Mouse (Mus musculus) layer of hippocampus, postnatal 14 days (tissue): ENCODE data around the gene Ing2. TPM values are rescaled to one million over a fixed set of nuclear protein-coding genes. Genes with fewer than 3 reads are reported as not detected.

Experiments
- DNase-seq, 2 experiments: peaks; one replicate each; pipeline ENCODE4 v3.0.0; 2021 to 2022; ENCODE audit warnings: low spot score in 2 of 2, mixed read lengths in 1 of 2
- long read RNA-seq, 2 experiments: library from polyadenylated mRNA; stranded (forward); transcript quantifications; one replicate each; pipeline ENCODE4 v2.0.0; 2021
- total RNA-seq, 2 experiments: library from RNA; stranded (reverse); gene quantifications; 2 replicates each; pipeline ENCODE4 v1.2.3; 2021

Gene Ing2
- 10 to 100 TPM; 27.9 to 33.5 TPM for total RNA-seq
- long read RNA-seq, experiment 1, transcript Ing2-201 (2 exons, 2,812 nt), result major isoform, 21 of 25 reads
- long read RNA-seq, experiment 1, partial matches to known transcripts, result 0 of 25 reads
- long read RNA-seq, experiment 1, other reads (novel, unspliced or antisense), result 4 of 25 reads
- long read RNA-seq, experiment 2, transcript Ing2-201 (2 exons, 2,812 nt), result major isoform, 34 of 36 reads
- long read RNA-seq, experiment 2, partial matches to known transcripts, result 1 of 36 reads
- long read RNA-seq, experiment 2, other reads (novel, unspliced or antisense), result 1 of 36 reads

- DNase-seq, result peak; percentile 100
Observed at GRCm38 (mm10) chr8:47674777-47675710, at the start of gene Ing2. Ing2 (minus strand) TSS chr8:47675556.

GRCm38 (mm10) chr8:47721609-47722008 is 46.3 kb upstream of the Ing2 start:
- no peak for DNase-seq

GRCm38 (mm10) chr8:47718641-47719040 is 43.3 kb upstream of the Ing2 start:
- no peak for DNase-seq

- DNase-seq, result peak; percentile 92 to 94
Observed at GRCm38 (mm10) chr8:47713761-47714745, 38.7 kb upstream of the Ing2 start, which contains the start of gene Cdkn2aip. Cdkn2aip (minus strand) TSS chr8:47713932.

GRCm38 (mm10) chr8:47713171-47713663 is 37.9 kb upstream of the Ing2 start:
- DNase-seq, result no peak

- no peak for DNase-seq
Observed at GRCm38 (mm10) chr8:47708106-47708505, 32.8 kb upstream of the Ing2 start.

- DNase-seq, result no peak
Observed at GRCm38 (mm10) chr8:47706746-47707145, 31.4 kb upstream of the Ing2 start.

- DNase-seq, result no peak
Observed at GRCm38 (mm10) chr8:47702333-47702732, 27.0 kb upstream of the Ing2 start.

- no peak for DNase-seq
Observed at GRCm38 (mm10) chr8:47697696-47698095, 22.3 kb upstream of the Ing2 start.

GRCm38 (mm10) chr8:47695431-47696105 is 20.2 kb upstream of the Ing2 start:
- no peak for DNase-seq

GRCm38 (mm10) chr8:47693119-47693518 is 17.8 kb upstream of the Ing2 start:
- DNase-seq, result peak; percentile 61 to 80

- DNase-seq, result no peak
Observed at GRCm38 (mm10) chr8:47691831-47692230, 16.5 kb upstream of the Ing2 start.

GRCm38 (mm10) chr8:47691303-47691702 is 15.9 kb upstream of the Ing2 start:
- no peak for DNase-seq

- no peak for DNase-seq
Observed at GRCm38 (mm10) chr8:47690674-47691078, 15.3 kb upstream of the Ing2 start.

GRCm38 (mm10) chr8:47689704-47690326 is 14.5 kb upstream of the Ing2 start:
- DNase-seq, result no peak

- no peak for DNase-seq
Observed at GRCm38 (mm10) chr8:47684441-47684840, 9.1 kb upstream of the Ing2 start.

GRCm38 (mm10) chr8:47683994-47684393 is 8.6 kb upstream of the Ing2 start:
- no peak for DNase-seq

GRCm38 (mm10) chr8:47680306-47680705 is 5.0 kb upstream of the Ing2 start:
- no peak for DNase-seq

- DNase-seq, result no peak
Observed at GRCm38 (mm10) chr8:47679603-47680002, 4.2 kb upstream of the Ing2 start.

- no peak for DNase-seq
Observed at GRCm38 (mm10) chr8:47676631-47677030, 1.3 kb upstream of the Ing2 start.
